Mouse (Mus musculus) thymus, postnatal 0 days (tissue): Measurements from ENCODE around the gene Islr2. TPM values are rescaled to one million over a fixed set of nuclear protein-coding genes. Genes with fewer than 3 reads are reported as not detected.
"Not testable (repeated sequence)": the region's sequence is repeated elsewhere in the genome, so short reads cannot be mapped to it uniquely, and the experiment has no call there.

Experiments
- DNase-seq: peaks from one replicate; pipeline ENCODE4 v3.0.0-alpha.2; 2015; ENCODE audit warnings: low spot score
- polyA plus RNA-seq: library from polyadenylated mRNA; unstranded; fragments of >200 nt; fragmentation: Nextera tagmentation; extraction: Ambion mirVana; gene quantifications from 2 replicates; pipeline ENCODE4 v1.2.1, GENCODE M21; 2015

Gene Islr2
- 0.06 TPM in 1 of 2 replicates, not detected in the other for polyA plus RNA-seq

- DNase-seq = peak; percentile 65
These were observed at the start of gene Islr2, which contains the start of gene Islr for GRCm38 (mm10) chr9:58203516-58204447. Gene Islr2, minus strand, starts transcription at chr9:58204319. Gene Islr, minus strand, starts transcription at chr9:58204306.

- DNase-seq = not testable (repeated sequence)
These were observed 49.6 kb upstream of the Islr2 start for GRCm38 (mm10) chr9:58253805-58254122.

DNA sequence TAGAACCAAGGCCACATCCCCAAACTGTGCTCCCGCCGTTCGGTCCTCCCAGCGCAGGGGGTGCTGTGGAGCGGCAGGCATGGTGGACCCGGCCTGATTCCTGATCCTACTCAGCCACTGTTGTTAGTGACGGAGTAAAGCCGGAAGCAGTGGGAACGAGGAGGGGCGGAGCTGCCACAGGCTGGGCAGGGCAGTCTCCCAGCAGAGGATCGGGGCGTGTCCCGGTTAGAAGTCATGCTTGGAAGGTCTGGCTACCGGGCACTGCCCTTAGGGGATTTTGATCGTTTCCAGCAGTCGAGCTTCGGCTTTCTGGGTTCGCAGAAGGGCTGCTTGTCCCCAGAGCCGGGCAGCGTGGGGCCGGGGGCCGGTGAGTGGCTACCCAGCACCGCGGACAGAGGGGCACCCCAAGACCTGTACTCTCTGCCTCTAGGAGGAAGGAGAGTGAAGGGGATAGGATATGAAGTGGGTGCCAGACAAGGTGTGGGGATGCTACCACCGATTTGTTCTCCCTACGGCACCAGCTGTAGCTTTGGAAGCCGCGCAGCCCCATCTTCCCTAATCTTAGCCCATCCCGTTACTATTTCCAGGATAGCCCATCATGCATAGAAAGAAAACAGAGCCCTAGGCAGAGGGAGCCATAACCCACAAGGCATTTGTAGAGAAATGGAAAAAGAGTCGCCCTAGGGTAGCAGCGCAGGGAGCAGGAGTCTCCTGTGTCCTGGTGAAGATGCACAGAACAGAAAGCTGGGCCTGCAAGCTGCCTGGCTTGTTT, 49.1 kb upstream of the Islr2 start, which contains the start of gene Stoml1:
Gene Stoml1, plus strand, starts transcription at position 132 of the 772 bp plus-strand sequence.
- peak; percentile 93 for DNase-seq

- DNase-seq = not testable (repeated sequence)
These were observed 46.6 kb upstream of the Islr2 start for GRCm38 (mm10) chr9:58250730-58251129.

DNA sequence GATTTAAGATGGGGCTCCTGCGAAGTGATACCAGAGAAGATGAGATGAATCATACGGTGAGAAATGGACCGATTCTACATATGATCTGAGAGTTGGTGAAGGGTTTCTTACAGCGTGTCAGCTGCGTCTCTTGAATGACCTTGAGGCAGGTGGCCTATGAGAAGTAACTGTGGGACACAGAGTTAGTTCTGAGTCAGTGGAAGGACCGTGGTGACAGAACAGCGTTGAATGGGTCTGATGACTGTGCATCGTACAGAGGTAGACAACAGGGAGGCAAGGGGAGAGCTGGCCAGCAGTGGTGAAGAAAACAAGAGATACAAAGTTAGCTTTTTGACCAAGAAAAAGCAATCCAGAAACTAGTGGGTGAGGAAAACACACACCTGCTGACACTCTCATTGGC, 46.2 kb upstream of the Islr2 start:
- no peak for DNase-seq

- DNase-seq = peak; percentile 73
These were observed 45.6 kb upstream of the Islr2 start, which contains the start of gene Pml for GRCm38 (mm10) chr9:58249592-58250192. Gene Pml, minus strand, starts transcription at chr9:58249786.

- no peak for DNase-seq
These were observed 44.8 kb upstream of the Islr2 start for GRCm38 (mm10) chr9:58248746-58249413.

GRCm38 (mm10) chr9:58247064-58247759, 43.1 kb upstream of the Islr2 start:
- peak; percentile 86 for DNase-seq

DNA sequence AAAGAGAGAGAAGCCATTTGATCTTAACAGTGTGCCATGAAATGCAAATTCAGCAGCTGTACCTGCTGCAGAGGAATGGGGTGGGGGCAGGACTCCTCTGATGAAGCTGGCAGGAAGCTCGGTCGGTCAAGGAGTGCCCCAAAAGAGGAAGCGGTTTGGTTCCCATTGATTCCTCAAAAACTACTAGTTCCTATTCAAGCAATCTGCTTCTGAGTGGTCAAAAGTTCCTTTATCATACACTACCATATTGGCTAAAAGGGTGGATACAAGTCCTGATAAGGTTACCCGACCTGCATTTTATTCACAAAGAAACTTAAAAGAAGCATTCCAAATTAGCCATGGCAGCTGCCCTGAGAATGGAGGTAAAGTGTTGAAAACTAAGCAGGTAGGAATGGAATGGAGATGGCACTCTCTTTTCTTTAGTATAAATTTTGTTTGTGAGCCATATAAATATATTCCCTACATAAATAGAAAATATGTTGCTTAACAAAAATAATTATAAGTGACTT, 42.0 kb upstream of the Islr2 start:
- no peak for DNase-seq

DNA sequence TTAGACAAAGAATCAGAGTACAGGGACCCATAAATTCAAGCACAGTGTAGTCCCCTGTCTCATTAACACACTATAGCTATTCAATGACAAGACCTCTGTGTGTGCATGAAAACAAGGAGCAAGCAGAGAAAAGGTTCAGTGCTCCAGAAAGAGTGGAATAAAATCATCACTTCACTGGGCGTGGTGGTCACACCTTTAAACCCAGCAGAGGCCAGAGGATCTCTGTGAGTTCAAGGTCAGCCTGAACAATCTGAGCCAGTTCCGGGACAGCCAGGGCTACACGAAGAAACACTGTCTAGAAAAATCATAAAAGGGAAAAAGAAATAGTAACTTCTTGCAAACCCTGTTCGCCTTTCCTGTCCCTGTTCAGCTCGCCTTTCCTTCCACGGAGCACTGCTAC, 39.6 kb upstream of the Islr2 start:
- no peak for DNase-seq

DNA sequence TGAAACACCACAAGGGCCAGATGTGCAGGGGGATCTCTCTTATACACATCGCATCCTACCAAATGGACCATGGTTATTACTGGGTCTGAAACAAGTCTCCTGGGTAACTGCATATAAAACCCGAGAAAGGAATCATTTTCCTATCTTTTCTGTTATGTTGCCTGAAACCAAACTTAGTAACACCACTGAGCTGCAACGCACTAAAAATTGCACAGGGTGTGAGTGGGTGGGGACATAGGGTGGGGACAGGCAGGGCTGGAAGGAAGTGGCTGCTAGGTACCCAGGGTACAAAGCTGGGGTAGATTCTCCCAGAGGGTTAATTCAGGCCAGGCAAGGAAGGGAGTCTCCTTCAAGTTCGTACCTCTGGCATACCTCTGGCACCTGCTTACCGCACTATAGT, 38.6 kb upstream of the Islr2 start:
- no peak for DNase-seq

- DNase-seq = no peak
These were observed 37.8 kb upstream of the Islr2 start for GRCm38 (mm10) chr9:58241780-58242485.

- DNase-seq = no peak
These were observed 30.4 kb upstream of the Islr2 start for GRCm38 (mm10) chr9:58234502-58235015.

GRCm38 (mm10) chr9:58232374-58232773, 28.3 kb upstream of the Islr2 start:
- DNase-seq = peak; percentile 39

DNA sequence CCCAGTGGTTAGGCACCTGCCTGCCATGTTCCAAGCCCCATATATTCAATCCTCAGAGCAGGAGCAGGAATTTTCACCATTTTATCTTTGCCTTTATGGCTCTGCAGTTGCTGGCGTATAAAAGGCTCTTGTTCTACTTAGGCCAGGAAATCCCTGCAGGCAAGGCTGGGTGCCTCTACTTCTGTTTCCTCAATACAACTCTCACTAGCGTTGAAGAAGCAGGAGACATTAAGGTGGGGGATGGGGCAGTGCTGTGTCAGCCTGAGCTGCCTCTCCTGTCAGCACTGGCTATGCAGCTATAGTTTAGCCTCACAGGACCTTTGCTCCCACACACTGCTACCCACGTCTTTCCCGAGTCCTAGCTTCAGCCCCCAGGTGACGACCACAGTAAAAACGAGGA, 27.6 kb upstream of the Islr2 start:
- DNase-seq = no peak

- no peak for DNase-seq
These were observed 24.8 kb upstream of the Islr2 start for GRCm38 (mm10) chr9:58228777-58229466.

GRCm38 (mm10) chr9:58225915-58226913, 22.1 kb upstream of the Islr2 start:
- DNase-seq = peak; percentile 66
